Mouse (Mus musculus) c-Kit-positive CD71-positive TER-119-negative erythroid progenitor cells, embryonic 14.5 days (primary cell): Measurements from ENCODE around the gene Ldb1.

Experiments used
- DNase-seq: peaks from one replicate; pipeline ENCODE4 v3.0.0-alpha.2; 2013; ENCODE audit warnings: low read depth

Ldb1 gene

DNA sequence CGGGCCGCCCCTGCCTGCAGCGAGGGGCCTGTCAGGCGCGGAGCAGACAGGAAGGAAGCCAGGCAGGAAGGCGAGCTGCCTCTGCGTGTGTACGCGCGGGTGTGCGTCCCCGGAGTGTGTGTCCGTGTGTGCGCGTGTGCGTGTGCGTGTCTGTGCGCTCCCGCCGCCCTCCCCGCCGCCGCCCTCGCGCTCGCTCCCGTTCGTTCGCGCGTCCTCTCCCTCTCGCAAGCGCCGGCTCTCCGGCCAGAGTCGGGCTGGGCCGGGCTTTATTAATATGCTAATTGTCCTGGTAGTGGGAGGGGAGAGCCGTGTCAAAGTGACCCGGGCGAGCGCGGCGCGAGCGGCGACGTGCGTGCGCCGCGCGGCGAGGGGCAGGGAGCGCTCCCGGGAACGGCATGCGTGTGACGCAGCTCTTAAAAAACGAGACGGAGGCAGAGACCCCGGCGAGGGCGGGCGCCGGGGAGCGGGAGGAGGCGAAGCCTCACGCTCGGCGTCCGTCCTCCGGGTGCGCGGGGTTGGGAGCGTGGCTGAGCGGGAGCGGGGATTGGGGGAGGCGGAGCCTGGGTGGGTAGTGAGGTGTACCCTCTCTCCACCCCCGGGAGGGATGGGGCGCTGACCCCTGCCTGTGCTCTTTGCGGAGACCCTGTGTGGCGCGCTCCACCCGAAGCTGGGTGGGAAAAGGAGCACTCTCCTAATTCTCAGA is at the start of gene Ldb1:
Gene Ldb1 (minus strand): TSS at position 222 of the 703 bp plus-strand sequence.
- no peak for DNase-seq

GRCm38 (mm10) chr19:46094144-46094543 is 49.1 kb upstream of the Ldb1 start:
- no peak for DNase-seq

DNA sequence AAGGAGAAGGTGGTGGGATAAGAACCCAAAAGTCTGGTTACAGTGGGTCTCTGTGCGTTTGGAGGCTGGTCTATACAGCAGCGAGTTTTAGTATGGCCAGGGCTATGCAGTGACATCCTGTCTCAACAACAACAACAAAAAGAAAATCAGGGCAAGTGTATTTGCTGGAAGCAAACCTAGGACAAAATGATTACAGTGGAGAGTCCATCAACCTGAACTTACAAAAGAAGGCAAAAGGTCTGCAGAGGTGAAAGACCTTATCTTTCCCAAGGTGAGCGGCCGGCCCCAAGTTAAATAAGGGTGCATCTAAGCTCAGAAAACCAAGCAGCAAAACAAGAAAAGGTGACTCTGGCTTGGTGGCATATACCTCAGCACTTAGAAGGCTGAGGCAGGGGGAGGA is 46.6 kb upstream of the Ldb1 start:
- no peak for DNase-seq

GRCm38 (mm10) chr19:46087871-46088270 is 42.9 kb upstream of the Ldb1 start:
- DNase-seq: no peak

- peak; percentile 77 for DNase-seq
These were observed 41.3 kb upstream of the Ldb1 start for GRCm38 (mm10) chr19:46086337-46086736.

GRCm38 (mm10) chr19:46085185-46085584 is 40.2 kb upstream of the Ldb1 start:
- no peak for DNase-seq

DNA sequence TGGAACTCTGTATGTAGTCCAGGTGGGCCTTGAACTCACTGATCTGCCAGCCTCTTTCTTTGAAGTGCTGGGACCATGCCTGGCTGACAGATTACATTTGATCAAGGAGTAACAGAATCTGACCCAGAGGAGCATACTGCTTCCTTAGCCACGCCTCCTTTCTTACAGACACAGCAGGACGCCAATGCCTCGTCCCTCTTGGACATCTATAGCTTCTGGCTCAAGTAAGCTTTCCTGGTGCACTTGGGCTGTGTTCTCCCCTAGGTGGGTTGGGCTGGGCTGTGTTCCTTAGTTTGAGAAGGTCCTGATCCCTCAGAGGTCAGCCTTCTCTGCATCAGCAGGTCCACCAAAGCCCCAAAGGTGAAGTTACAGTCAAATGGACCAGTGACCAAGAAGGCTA is 33.5 kb upstream of the Ldb1 start:
- no peak for DNase-seq

- DNase-seq: peak; percentile 98
These were observed 30.9 kb upstream of the Ldb1 start, which contains the start of gene Nolc1 for GRCm38 (mm10) chr19:46075616-46076607. Gene Nolc1 (plus strand): TSS chr19:46075863.

GRCm38 (mm10) chr19:46074266-46074665 is 29.3 kb upstream of the Ldb1 start:
- peak; percentile 50 for DNase-seq

- no peak for DNase-seq
These were observed 28.3 kb upstream of the Ldb1 start for GRCm38 (mm10) chr19:46073285-46073684.

DNA sequence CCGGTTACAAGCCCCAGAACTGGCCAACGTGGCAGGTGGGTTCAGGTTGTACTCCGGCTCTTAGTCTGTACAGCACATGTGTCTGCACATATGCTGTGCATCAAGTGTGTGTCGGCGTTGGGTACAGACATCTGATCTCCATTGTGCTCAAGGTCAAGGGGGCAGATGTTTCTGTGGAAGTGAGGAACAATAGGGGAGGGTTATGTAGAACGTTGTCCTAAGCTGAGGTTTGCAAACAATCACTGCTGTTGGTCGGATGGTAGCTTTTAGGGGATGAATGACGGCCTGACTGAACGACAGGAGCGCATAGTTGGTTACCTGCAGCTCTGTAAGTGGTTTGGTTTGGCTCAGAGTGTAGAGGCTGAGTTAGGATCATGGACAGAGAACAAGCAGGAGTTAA is 23.0 kb upstream of the Ldb1 start:
- no peak for DNase-seq

DNA sequence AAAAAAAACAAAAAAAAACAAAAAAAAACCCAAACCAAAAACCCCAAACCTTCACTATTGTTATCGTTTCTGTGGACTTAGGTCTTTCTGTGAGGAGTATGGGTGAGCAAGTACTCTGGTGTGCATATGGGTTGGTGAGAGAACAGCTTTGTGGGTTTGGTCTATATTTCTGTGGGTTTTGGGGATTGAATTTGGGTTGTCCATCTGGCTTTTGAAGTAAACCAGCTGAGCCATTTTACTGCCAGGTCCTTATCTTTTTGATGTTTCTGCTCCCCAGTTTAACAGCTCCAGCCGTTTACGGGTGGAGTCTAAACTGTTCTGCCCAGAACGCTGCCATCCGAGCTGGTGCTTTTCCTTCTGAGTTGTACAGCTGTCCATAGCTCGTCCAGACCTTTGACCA is 15.8 kb upstream of the Ldb1 start:
- DNase-seq: peak; percentile 56

- DNase-seq: no peak
These were observed 13.5 kb upstream of the Ldb1 start for GRCm38 (mm10) chr19:46058466-46058865.

GRCm38 (mm10) chr19:46056947-46057607 is 12.1 kb upstream of the Ldb1 start:
- peak; percentile 63 for DNase-seq

DNA sequence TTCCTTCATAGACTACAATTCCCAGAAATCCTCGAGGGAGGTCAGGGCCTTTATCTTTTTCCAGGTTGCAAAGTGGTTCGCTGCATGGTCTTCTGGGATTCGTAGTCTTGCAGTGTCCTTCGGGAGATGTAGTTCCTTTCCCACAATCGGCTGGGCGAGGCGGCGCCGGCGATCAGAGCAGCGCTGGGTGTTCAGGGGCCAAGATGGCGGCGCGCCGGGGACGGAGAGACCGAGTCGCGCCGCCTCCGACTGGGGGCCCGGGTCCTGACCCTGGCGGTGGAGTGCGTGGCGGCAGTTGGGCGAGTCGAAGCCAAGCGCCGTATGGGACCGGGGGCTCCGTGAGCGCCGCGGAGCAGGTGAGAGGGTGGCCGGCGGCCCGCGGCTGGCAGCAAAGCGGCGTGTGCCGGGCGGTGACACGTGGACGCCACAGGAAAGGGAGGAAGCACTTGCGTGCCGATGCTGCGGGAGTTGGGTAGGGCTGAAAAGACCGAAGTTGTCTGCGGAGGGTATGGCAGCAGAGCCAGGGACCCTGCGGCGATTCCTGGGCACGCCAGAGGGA is 11.5 kb upstream of the Ldb1 start:
- peak; percentile 93 for DNase-seq

- DNase-seq: no peak
These were observed 10.9 kb upstream of the Ldb1 start for GRCm38 (mm10) chr19:46055752-46056387.

GRCm38 (mm10) chr19:46050462-46050861 is 5.4 kb upstream of the Ldb1 start:
- DNase-seq: no peak

DNA sequence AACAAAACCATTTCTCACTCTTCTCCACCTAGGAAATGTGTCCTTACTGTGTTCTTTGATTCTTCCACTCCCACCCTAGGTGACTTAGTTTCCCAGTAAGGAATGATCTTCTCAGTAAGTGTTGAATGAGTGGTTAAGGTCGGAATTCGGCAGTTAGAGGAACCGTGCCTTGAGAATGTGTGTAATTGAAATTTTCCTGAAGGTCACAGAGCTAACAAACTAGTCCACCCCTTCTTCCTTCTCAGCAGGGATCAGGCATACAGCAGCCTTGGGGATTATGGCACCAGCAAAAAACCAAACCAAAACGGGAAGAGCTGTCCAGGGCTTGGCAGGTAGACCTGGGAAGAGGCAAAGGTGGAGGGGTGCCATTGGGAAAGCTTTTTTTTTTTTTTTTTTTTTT is 4.1 kb upstream of the Ldb1 start:
- no peak for DNase-seq

- no peak for DNase-seq
These were observed 2.4 kb upstream of the Ldb1 start for GRCm38 (mm10) chr19:46047426-46047825.

DNA sequence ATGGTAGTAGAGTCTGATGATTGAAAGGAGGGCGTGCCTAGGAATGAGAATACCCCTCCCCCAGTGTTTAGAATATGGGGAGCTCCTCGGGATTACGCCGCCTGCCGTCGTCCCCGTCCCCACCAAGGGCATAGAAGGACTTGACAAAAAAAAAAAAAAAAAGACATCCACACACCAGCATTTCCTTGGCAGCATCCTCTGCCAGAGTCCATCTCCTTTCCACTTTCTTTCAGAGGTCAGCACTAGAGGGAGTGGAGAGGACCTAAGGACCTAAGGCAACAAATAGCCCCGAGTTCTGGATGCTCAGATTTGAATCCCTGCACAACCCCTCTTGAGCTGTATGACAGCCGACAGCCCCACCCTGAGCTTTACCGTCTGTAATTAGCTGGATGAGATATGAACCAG is 1.6 kb upstream of the Ldb1 start:
- no peak for DNase-seq

GRCm38 (mm10) chr19:46045696-46046311 is 790 bp upstream of the Ldb1 start:
- DNase-seq: no peak
